Mouse (Mus musculus) megakaryocyte, embryonic 14.5 days (primary cell): ENCODE data around the gene Ccdc114.

Experiments
- FLI1 ChIP-seq: IDR thresholded peaks from 2 replicates; pipeline ENCODE4 v1.6.1; 2012; ENCODE audit warnings: low read length, inconsistent platforms, mixed read lengths
- GATA1 ChIP-seq: IDR thresholded peaks from 3 replicates; pipeline ENCODE4 v1.6.1; 2012; ENCODE audit warnings: mixed read lengths, low read length, inconsistent platforms, borderline replicate concordance

DNA sequence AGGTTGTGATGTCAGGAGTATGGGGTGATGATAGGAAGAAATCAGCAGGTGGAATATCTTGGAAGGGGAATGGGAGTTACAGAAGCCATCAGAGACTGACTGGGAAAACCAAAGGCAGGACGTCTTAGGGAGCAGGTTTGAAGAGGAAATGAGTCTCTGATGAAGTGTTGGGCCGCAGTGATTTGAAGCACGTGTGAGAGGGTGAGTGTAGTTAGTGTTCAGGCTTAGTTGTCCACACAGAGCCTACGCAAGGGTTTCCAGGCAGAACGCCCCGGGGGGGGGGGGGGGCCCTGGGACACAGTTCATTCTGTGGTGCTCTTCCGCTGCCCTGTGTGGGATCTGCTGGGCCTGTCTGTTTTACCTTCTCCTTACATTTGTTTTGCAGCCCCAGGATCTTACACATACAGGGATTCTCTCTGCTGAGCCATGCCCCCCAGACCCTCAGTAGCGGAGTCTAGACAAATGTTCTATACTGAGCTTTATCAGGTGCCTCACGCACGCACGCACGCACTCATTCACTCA is 21.3 kb upstream of the Ccdc114 start:
- TF ChIP-seq GATA1 (no peak), FLI1 (no peak)
